Mouse (Mus musculus) kidney, adult 2 months (tissue): Measurements from ENCODE around the gene Pank1.

Source experiments
- CTCF ChIP-seq: fragments of 200-500 bp; conservative IDR thresholded peaks from 2 replicates; pipeline ENCODE4 v1.5.1; 2011; ENCODE audit warnings: low read depth, mild to moderate bottlenecking, control low read depth, low read length, moderate library complexity, mixed read lengths; ENCODE audit not compliant: insufficient read depth, insufficient read length
- POLR2A ChIP-seq: fragments of 200-500 bp; IDR thresholded peaks from one replicate; pipeline ENCODE4 v1.6.1; 2011; ENCODE audit warnings: low read depth, low read length, control low read depth

DNA sequence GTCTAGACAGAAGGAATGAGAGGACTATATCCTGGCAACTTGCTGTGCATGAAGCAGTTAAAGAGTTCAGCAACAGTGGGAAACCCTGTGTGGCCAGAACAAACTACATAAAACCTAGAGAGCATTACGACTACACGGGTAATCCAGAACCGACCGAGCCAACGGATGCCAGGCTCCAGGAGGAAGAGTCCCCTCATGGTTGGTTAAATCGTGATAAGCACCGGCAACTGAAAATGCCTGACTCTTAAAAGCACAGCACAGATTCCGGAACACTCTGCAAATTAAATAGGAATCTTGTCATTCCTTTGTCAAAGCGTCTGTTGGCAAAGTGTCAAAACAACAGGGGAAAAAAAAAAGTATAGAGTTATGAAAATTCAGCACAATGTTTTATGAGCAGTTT is 35.2 kb downstream of the Pank1 start:
- TF ChIP-seq POLR2A = no peak
- TF ChIP-seq CTCF = no peak
